Mouse (Mus musculus) T-helper 2 cell (primary cell): ENCODE results near the gene Rpp21.
"Not testable (repeated sequence)": the region's sequence is repeated elsewhere in the genome, so short reads cannot be mapped to it uniquely, and the experiment has no call there.

Experiments used
- in situ Hi-C: fragments of 300-600 bp; cut with MboI, MseI; formaldehyde crosslinking; loops from one replicate; pipeline ENCODE4 v1.15.1; 2025; ENCODE audit warnings: high pct_unique_total_duplicates

Rpp21 gene

GRCm38 (mm10) chr17:36235300-36235699 is 22.6 kb downstream of the Rpp21 start:
- in situ Hi-C loops, result not testable (repeated sequence)

GRCm38 (mm10) chr17:36233572-36233971 is 24.3 kb downstream of the Rpp21 start:
- in situ Hi-C loops, result no loop called here

GRCm38 (mm10) chr17:36231318-36231717 is 26.6 kb downstream of the Rpp21 start:
- in situ Hi-C loops, result no loop called here

- in situ Hi-C loops, result loop anchor here (5.0 kb wide), 1 partner anchor 37 kb away; the partner anchor contains the start of gene H2-T3
Measured at GRCm38 (mm10) chr17:36229046-36229445, 28.8 kb downstream of the Rpp21 start.

- in situ Hi-C loops, result loop anchor here (5.0 kb wide), 1 partner anchor 35 kb away; the partner anchor contains the start of gene H2-T3
Measured at GRCm38 (mm10) chr17:36226921-36227320, 30.9 kb downstream of the Rpp21 start.

- in situ Hi-C loops, result loop anchor here (5.0 kb wide), 1 partner anchor 33 kb away; the partner anchor contains the start of gene H2-T3
Measured at GRCm38 (mm10) chr17:36225231-36225824, 32.5 kb downstream of the Rpp21 start.

GRCm38 (mm10) chr17:36224451-36224850 is 33.4 kb downstream of the Rpp21 start:
- in situ Hi-C loops, result no loop called here

- in situ Hi-C loops, result no loop called here
Measured at GRCm38 (mm10) chr17:36218594-36219155, 39.2 kb downstream of the Rpp21 start.

GRCm38 (mm10) chr17:36215586-36215985 is 42.3 kb downstream of the Rpp21 start:
- in situ Hi-C loops, result no loop called here

GRCm38 (mm10) chr17:36206846-36207245 is 51.0 kb downstream of the Rpp21 start:
- in situ Hi-C loops, result loop anchor here (10.0 kb wide), 1 partner anchor 58 kb away; no protein-coding TSS in a partner anchor

- in situ Hi-C loops, result loop anchor here (10.0 kb wide), 1 partner anchor 59 kb away; no protein-coding TSS in a partner anchor
Measured at GRCm38 (mm10) chr17:36205862-36206261, 52.0 kb downstream of the Rpp21 start.
